Mouse (Mus musculus): ENCODE results near the gene Arhgap42. TPM values are rescaled to one million over a fixed set of nuclear protein-coding genes. Genes with fewer than 3 reads are reported as not detected.

Gene Arhgap42
- polyA plus RNA-seq, 1 experiment from 2014 or later, result 13.7 TPM

GRCm38 (mm10) chr9:9200827-9201388 lies 38.0 kb downstream of the Arhgap42 start:
- ATAC-seq, result no peak
- H3K4me3 ChIP-seq (ENCODE audit: low read depth, low read length), result no peak overlapping the region
- no peak overlapping the region for H3K9ac ChIP-seq (replicated peaks)
- TF ChIP-seq CTCF (IDR thresholded peaks at IDR 0.05; ENCODE audit: low read depth), result no peak
- no peak for TF ChIP-seq EP300 (IDR thresholded peaks at IDR 0.05; ENCODE audit: low read depth)
- no peak for DNase-seq
- H3K36me3 ChIP-seq (replicated peaks; ENCODE audit: insufficient read depth, low read length), result no peaks in the 10 kb centered on the region
- H3K27ac ChIP-seq (ENCODE audit: low read depth), result no peak overlapping the region
- 43% methylated on average over 8 of the region's 8 CpGs for WGBS (ENCODE audit: insufficient replicate concordance)
- H3K27me3 ChIP-seq (ENCODE audit: insufficient read depth, low read length), result no peaks in the 10 kb centered on the region
- no peaks in the 10 kb centered on the region for H3K4me1 ChIP-seq (ENCODE audit: insufficient read depth)
- no peak overlapping the region for H3K4me2 ChIP-seq (ENCODE audit: low read depth, low read length)
- H3K9me3 ChIP-seq (ENCODE audit: low read length), result no peaks in the 10 kb centered on the region

GRCm38 (mm10) chr9:9199170-9199841 lies 39.6 kb downstream of the Arhgap42 start:
- DNase-seq (no peak), ATAC-seq (0 out of 2 replicates have a peak, but pooled peaks have one; percentile 29)
- Histone ChIP-seq H3K4me1 (ENCODE audit: insufficient read depth) (no peaks in the 10 kb centered on the region), H3K9ac (replicated peaks) (no peak overlapping the region), H3K4me3 (ENCODE audit: low read depth, low read length) (no peak overlapping the region), H3K27ac (ENCODE audit: low read depth) (no peak overlapping the region), H3K4me2 (ENCODE audit: low read depth, low read length) (no peak overlapping the region), H3K36me3 (replicated peaks; ENCODE audit: insufficient read depth, low read length) (no peaks in the 10 kb centered on the region), H3K27me3 (ENCODE audit: insufficient read depth, low read length) (no peaks in the 10 kb centered on the region), H3K9me3 (ENCODE audit: low read length) (no peaks in the 10 kb centered on the region)
- TF ChIP-seq EP300 (IDR thresholded peaks at IDR 0.05; ENCODE audit: low read depth) (no peak), CTCF (IDR thresholded peaks at IDR 0.05; ENCODE audit: low read depth) (no peak)
- WGBS (ENCODE audit: insufficient replicate concordance), result 55% methylated on average over 8 of the region's 8 CpGs

GRCm38 (mm10) chr9:9198645-9199044 lies 40.3 kb downstream of the Arhgap42 start:
- no peaks in the 10 kb centered on the region for H3K4me1 ChIP-seq (ENCODE audit: insufficient read depth)
- TF ChIP-seq EP300 (IDR thresholded peaks at IDR 0.05; ENCODE audit: low read depth), result no peak
- no peak for TF ChIP-seq CTCF (IDR thresholded peaks at IDR 0.05; ENCODE audit: low read depth)
- H3K27ac ChIP-seq (ENCODE audit: low read depth), result no peak overlapping the region
- H3K27me3 ChIP-seq (ENCODE audit: insufficient read depth, low read length), result no peaks in the 10 kb centered on the region
- no peak overlapping the region for H3K9ac ChIP-seq (replicated peaks)
- ATAC-seq, result no peak
- DNase-seq, result no peak
- H3K4me2 ChIP-seq (ENCODE audit: low read depth, low read length), result no peak overlapping the region
- 30% methylated on average over 3 of the region's 3 CpGs for WGBS (ENCODE audit: insufficient replicate concordance)
- H3K9me3 ChIP-seq (ENCODE audit: low read length), result no peaks in the 10 kb centered on the region
- no peak overlapping the region for H3K4me3 ChIP-seq (ENCODE audit: low read depth, low read length)
- H3K36me3 ChIP-seq (replicated peaks; ENCODE audit: insufficient read depth, low read length), result no peaks in the 10 kb centered on the region

GRCm38 (mm10) chr9:9196046-9196445 lies 42.9 kb downstream of the Arhgap42 start:
- ATAC-seq (no peak), DNase-seq (no peak)
- Histone ChIP-seq H3K9ac (replicated peaks) (no peak overlapping the region), H3K4me2 (ENCODE audit: low read depth, low read length) (no peak overlapping the region), H3K36me3 (replicated peaks; ENCODE audit: insufficient read depth, low read length) (no peaks in the 10 kb centered on the region), H3K4me1 (ENCODE audit: insufficient read depth) (no peaks in the 10 kb centered on the region), H3K27me3 (ENCODE audit: insufficient read depth, low read length) (no peaks in the 10 kb centered on the region), H3K9me3 (ENCODE audit: low read length) (no peaks in the 10 kb centered on the region), H3K27ac (ENCODE audit: low read depth) (no peak overlapping the region), H3K4me3 (ENCODE audit: low read depth, low read length) (no peak overlapping the region)
- TF ChIP-seq EP300 (IDR thresholded peaks at IDR 0.05; ENCODE audit: low read depth), result no peak
- TF ChIP-seq CTCF (IDR thresholded peaks at IDR 0.05; ENCODE audit: low read depth), result no peak

GRCm38 (mm10) chr9:9194496-9194895 lies 44.4 kb downstream of the Arhgap42 start:
- 63% methylated on average over 1 of the region's 1 CpGs for WGBS (ENCODE audit: insufficient replicate concordance)

GRCm38 (mm10) chr9:9192716-9193115 lies 46.2 kb downstream of the Arhgap42 start:
- Histone ChIP-seq H3K4me2 (ENCODE audit: low read depth, low read length) (no peak overlapping the region), H3K4me1 (ENCODE audit: insufficient read depth) (no peaks in the 10 kb centered on the region), H3K9me3 (ENCODE audit: low read length) (no peaks in the 10 kb centered on the region), H3K27ac (ENCODE audit: low read depth) (no peak overlapping the region), H3K4me3 (ENCODE audit: low read depth, low read length) (no peak overlapping the region), H3K36me3 (replicated peaks; ENCODE audit: insufficient read depth, low read length) (no peaks in the 10 kb centered on the region), H3K27me3 (ENCODE audit: insufficient read depth, low read length) (no peaks in the 10 kb centered on the region), H3K9ac (replicated peaks) (no peak overlapping the region)
- WGBS (ENCODE audit: insufficient replicate concordance), result 80% methylated on average over 4 of the region's 4 CpGs
- ATAC-seq, result no peak
- no peak for DNase-seq
- TF ChIP-seq CTCF (IDR thresholded peaks at IDR 0.05; ENCODE audit: low read depth) (no peak), EP300 (IDR thresholded peaks at IDR 0.05; ENCODE audit: low read depth) (no peak)

More at GRCm38 (mm10) chr9:9194496-9194895, 44.4 kb downstream of the Arhgap42 start:
- Histone ChIP-seq H3K36me3 (replicated peaks; ENCODE audit: insufficient read depth, low read length) (no peaks in the 10 kb centered on the region), H3K27ac (ENCODE audit: low read depth) (no peak overlapping the region), H3K4me3 (ENCODE audit: low read depth, low read length) (no peak overlapping the region), H3K9me3 (ENCODE audit: low read length) (no peaks in the 10 kb centered on the region), H3K9ac (replicated peaks) (no peak overlapping the region), H3K4me1 (ENCODE audit: insufficient read depth) (no peaks in the 10 kb centered on the region), H3K4me2 (ENCODE audit: low read depth, low read length) (no peak overlapping the region), H3K27me3 (ENCODE audit: insufficient read depth, low read length) (no peaks in the 10 kb centered on the region)
- DNase-seq (no peak), ATAC-seq (no peak)
- TF ChIP-seq EP300 (IDR thresholded peaks at IDR 0.05; ENCODE audit: low read depth) (no peak), CTCF (IDR thresholded peaks at IDR 0.05; ENCODE audit: low read depth) (no peak)

Measured in liver, postnatal 0 days (tissue).